Mouse (Mus musculus) embryonic facial prominence, embryonic 13.5 days (tissue): ENCODE measurements around the gene Tekt4. TPM values are rescaled to one million over a fixed set of nuclear protein-coding genes. Genes with fewer than 3 reads are reported as not detected.

ENCODE experiments used
- ATAC-seq: fragments of 200-750 bp; cut with Nextera tagmentation; 2 replicates; pipeline ENCODE4 v1.8.0; 2017; ENCODE audit warnings: low read depth; ENCODE audit not compliant: insufficient number of reproducible peaks, insufficient read depth, low FRiP score, low TSS enrichment
- H3K27ac ChIP-seq: fragments of 300-500 bp; sonication (generic); 2 replicates; pipeline ENCODE4 v1.5.1; 2015; ENCODE audit warnings: moderate library complexity, mild to moderate bottlenecking, inconsistent platforms
- H3K27me3 ChIP-seq: fragments of 300-500 bp; sonication (generic); 2 replicates; pipeline ENCODE4 v1.6.1; 2015; ENCODE audit warnings: mild to moderate bottlenecking, inconsistent platforms
- H3K36me3 ChIP-seq: fragments of 300-500 bp; sonication (generic); 2 replicates; pipeline ENCODE4 v1.6.1; 2015; ENCODE audit warnings: mild to moderate bottlenecking, inconsistent platforms
- H3K4me1 ChIP-seq: fragments of 300-500 bp; sonication (generic); 2 replicates; pipeline ENCODE4 v1.6.1; 2015; ENCODE audit warnings: inconsistent platforms
- H3K4me2 ChIP-seq: fragments of 300-500 bp; sonication (generic); 2 replicates; pipeline ENCODE4 v1.6.1; 2015; ENCODE audit warnings: moderate library complexity, mild to moderate bottlenecking, inconsistent platforms
- H3K4me3 ChIP-seq: fragments of 300-500 bp; sonication (generic); 2 replicates; pipeline ENCODE4 v1.5.1; 2015; ENCODE audit warnings: mild to moderate bottlenecking, inconsistent platforms
- H3K9ac ChIP-seq: fragments of 300-500 bp; sonication (generic); 2 replicates; pipeline ENCODE4 v1.6.1; 2015; ENCODE audit warnings: mild to moderate bottlenecking, inconsistent platforms
- H3K9me3 ChIP-seq: fragments of 300-500 bp; sonication (generic); 2 replicates; pipeline ENCODE4 v1.6.1; 2016; ENCODE audit warnings: inconsistent platforms
- whole genome bisulfite sequencing: fragments of 180-500 bp; shearing (Covaris S2); methylation state at CpG from one replicate; pipeline ENCODE4 v1.1.7; 2015; ENCODE audit warnings: mixed read lengths; 5-methylcytosine and 5-hydroxymethylcytosine counted together
- polyA plus RNA-seq: library from polyadenylated mRNA; unstranded; fragments of >200 nt; fragmentation: Nextera tagmentation; extraction: Ambion mirVana; gene quantifications from 2 replicates; pipeline ENCODE4 v1.2.1, GENCODE M21; 2015

Tekt4 gene
- polyA plus RNA-seq, 1 experiment from 2014 or later: not detected

GRCm38 (mm10) chr17:25432433-25433181 lies 21.8 kb upstream of the Tekt4 start:
- Histone ChIP-seq H3K27ac (no peak overlapping the region), H3K27me3 (peaks cover 12% of the 10 kb centered on the region), H3K4me3 (peak overlapping the region; percentile 84), H3K4me1 (peaks cover 77% of the 10 kb centered on the region), H3K36me3 (peaks cover 16% of the 10 kb centered on the region), H3K9me3 (no peaks in the 10 kb centered on the region), H3K9ac (peak overlapping the region; percentile 86), H3K4me2 (peak overlapping the region; percentile 93)
- WGBS: under 1% methylated on average over 53 of the region's 53 CpGs
- no peak for ATAC-seq

- peaks cover 71% of the 10 kb centered on the region for H3K4me1 ChIP-seq
- 0 out of 2 replicates have a peak, but pooled peaks have one; percentile 2 for ATAC-seq
Measured at GRCm38 (mm10) chr17:25433223-25433616, 21.2 kb upstream of the Tekt4 start.

GRCm38 (mm10) chr17:25433617-25434606 lies 20.5 kb upstream of the Tekt4 start, which contains the start of gene Cacna1h:
TSS of gene Cacna1h (minus strand) at chr17:25433783.
- WGBS: under 1% methylated on average over 88 of the region's 103 CpGs
- Histone ChIP-seq H3K9ac (peak within 1 kb of the TSS; percentile 86), H3K4me3 (peak within 1 kb of the TSS; percentile 84), H3K4me2 (peak within 1 kb of the TSS; percentile 93), H3K27me3 (peaks cover 12% of the 10 kb centered on the region), H3K9me3 (no peaks in the 10 kb centered on the region), H3K36me3 (peaks cover 5% of the 10 kb centered on the region), H3K27ac (peak within 1 kb of the TSS; percentile 89), H3K4me1 (peaks cover 64% of the 10 kb centered on the region)
- peak; percentile 84 for ATAC-seq

More at GRCm38 (mm10) chr17:25433223-25433616, 21.2 kb upstream of the Tekt4 start:
- H3K9ac ChIP-seq: peak overlapping the region; percentile 86
- H3K27me3 ChIP-seq: peaks cover 12% of the 10 kb centered on the region
- peak overlapping the region; percentile 89 for H3K27ac ChIP-seq
- peaks cover 11% of the 10 kb centered on the region for H3K36me3 ChIP-seq
- peak overlapping the region; percentile 84 for H3K4me3 ChIP-seq
- H3K4me2 ChIP-seq: peak overlapping the region; percentile 93
- H3K9me3 ChIP-seq: no peaks in the 10 kb centered on the region
- under 1% methylated on average over 40 of the region's 40 CpGs for WGBS

- no peak overlapping the region for H3K9ac ChIP-seq
- H3K27ac ChIP-seq: no peak overlapping the region
- 80% methylated on average over 6 of the region's 6 CpGs for WGBS
- no peak overlapping the region for H3K4me3 ChIP-seq
- H3K4me1 ChIP-seq: peaks cover 7% of the 10 kb centered on the region
- no peaks in the 10 kb centered on the region for H3K27me3 ChIP-seq
- no peak for ATAC-seq
- no peak overlapping the region for H3K4me2 ChIP-seq
- H3K36me3 ChIP-seq: no peaks in the 10 kb centered on the region
- H3K9me3 ChIP-seq: no peaks in the 10 kb centered on the region
Measured at GRCm38 (mm10) chr17:25441417-25441816, 13.0 kb upstream of the Tekt4 start.

GRCm38 (mm10) chr17:25442889-25443288 lies 11.5 kb upstream of the Tekt4 start:
- H3K4me1 ChIP-seq: peaks cover 5% of the 10 kb centered on the region; the same call in 1 of the 2 replicates
- no peak overlapping the region for H3K4me3 ChIP-seq
- 50% methylated on average over 3 of the region's 3 CpGs for WGBS
- H3K4me2 ChIP-seq: no peak overlapping the region
- no peaks in the 10 kb centered on the region for H3K27me3 ChIP-seq
- no peak for ATAC-seq
- no peaks in the 10 kb centered on the region for H3K36me3 ChIP-seq
- no peak overlapping the region for H3K9ac ChIP-seq
- H3K9me3 ChIP-seq: no peaks in the 10 kb centered on the region
- no peak overlapping the region for H3K27ac ChIP-seq

- no peak overlapping the region for H3K27ac ChIP-seq
- ATAC-seq: no peak
- no peak overlapping the region for H3K9ac ChIP-seq
- H3K36me3 ChIP-seq: no peaks in the 10 kb centered on the region
- peaks cover 5% of the 10 kb centered on the region; the same call in 1 of the 2 replicates for H3K4me1 ChIP-seq
- no peaks in the 10 kb centered on the region for H3K27me3 ChIP-seq
- 46% methylated on average over 4 of the region's 4 CpGs for WGBS
- H3K9me3 ChIP-seq: no peaks in the 10 kb centered on the region
- H3K4me2 ChIP-seq: no peak overlapping the region
- no peak overlapping the region for H3K4me3 ChIP-seq
Measured at GRCm38 (mm10) chr17:25445074-25445473, 9.3 kb upstream of the Tekt4 start.

GRCm38 (mm10) chr17:25445841-25446240 lies 8.6 kb upstream of the Tekt4 start:
- 74% methylated on average over 3 of the region's 3 CpGs for WGBS
- Histone ChIP-seq H3K27me3 (no peaks in the 10 kb centered on the region), H3K9me3 (no peaks in the 10 kb centered on the region), H3K4me2 (no peak overlapping the region), H3K27ac (no peak overlapping the region), H3K9ac (no peak overlapping the region), H3K36me3 (no peaks in the 10 kb centered on the region), H3K4me3 (no peak overlapping the region), H3K4me1 (0 out of 2 replicates have a peak, but pooled peaks cover 1% of the 10 kb centered on the region)
- ATAC-seq: no peak

GRCm38 (mm10) chr17:25447865-25448264 lies 6.5 kb upstream of the Tekt4 start:
- Histone ChIP-seq H3K27me3 (no peaks in the 10 kb centered on the region), H3K4me2 (no peak overlapping the region), H3K9me3 (no peaks in the 10 kb centered on the region), H3K36me3 (no peaks in the 10 kb centered on the region), H3K4me3 (no peak overlapping the region), H3K27ac (no peak overlapping the region), H3K4me1 (no peaks in the 10 kb centered on the region), H3K9ac (no peak overlapping the region)
- WGBS: 82% methylated on average over 12 of the region's 12 CpGs
- no peak for ATAC-seq

- H3K27ac ChIP-seq: no peak overlapping the region
- no peaks in the 10 kb centered on the region for H3K36me3 ChIP-seq
- H3K4me3 ChIP-seq: no peak overlapping the region
- H3K9me3 ChIP-seq: no peaks in the 10 kb centered on the region
- H3K9ac ChIP-seq: no peak overlapping the region
- WGBS: 57% methylated on average over 4 of the region's 4 CpGs
- H3K27me3 ChIP-seq: no peaks in the 10 kb centered on the region
- H3K4me2 ChIP-seq: no peak overlapping the region
- no peaks in the 10 kb centered on the region for H3K4me1 ChIP-seq
- no peak for ATAC-seq
Measured at GRCm38 (mm10) chr17:25450329-25450728, 4.1 kb upstream of the Tekt4 start.

GRCm38 (mm10) chr17:25452246-25452965 lies 2.0 kb upstream of the Tekt4 start:
- H3K27me3 ChIP-seq: no peaks in the 10 kb centered on the region
- no peaks in the 10 kb centered on the region for H3K4me1 ChIP-seq
- no peak overlapping the region for H3K9ac ChIP-seq
- H3K36me3 ChIP-seq: no peaks in the 10 kb centered on the region
- ATAC-seq: no peak
- H3K4me3 ChIP-seq: no peak overlapping the region
- no peak overlapping the region for H3K27ac ChIP-seq
- WGBS: 79% methylated on average over 5 of the region's 5 CpGs
- no peak overlapping the region for H3K4me2 ChIP-seq
- H3K9me3 ChIP-seq: no peaks in the 10 kb centered on the region

GRCm38 (mm10) chr17:25456540-25456939 lies 2.1 kb downstream of the Tekt4 start:
- ATAC-seq: no peak
- H3K9me3 ChIP-seq: no peaks in the 10 kb centered on the region
- no peak overlapping the region for H3K4me2 ChIP-seq
- no peaks in the 10 kb centered on the region for H3K36me3 ChIP-seq
- H3K27me3 ChIP-seq: no peaks in the 10 kb centered on the region
- no peak overlapping the region for H3K27ac ChIP-seq
- WGBS: 60% methylated on average over 8 of the region's 8 CpGs
- no peak overlapping the region for H3K4me3 ChIP-seq
- H3K4me1 ChIP-seq: no peaks in the 10 kb centered on the region
- H3K9ac ChIP-seq: no peak overlapping the region
